Mouse (Mus musculus) lung, adult 2 months (tissue): ENCODE measurements around the gene Gm10273.

Source experiments
- CTCF ChIP-seq: fragments of 200-500 bp; IDR thresholded peaks from 2 replicates; pipeline ENCODE4 v1.5.1; 2011; ENCODE audit warnings: mild to moderate bottlenecking, low read length, control low read depth; ENCODE audit not compliant: insufficient read depth
- POLR2A ChIP-seq: fragments of 200-500 bp; IDR thresholded peaks from 2 replicates; pipeline ENCODE4 v1.6.1; 2011; ENCODE audit warnings: low read depth, mild to moderate bottlenecking, control low read depth, low read length, borderline replicate concordance; ENCODE audit errors: extremely low read depth

- TF ChIP-seq CTCF (no peak), POLR2A (no peak)
Observed at GRCm38 (mm10) chr10:59440177-59440576, 44.7 kb downstream of the Gm10273 start.
